Mouse (Mus musculus): ENCODE measurements around the gene Slc25a51.

- no peak for TF ChIP-seq POLR2A (IDR thresholded peaks at IDR 0.05; ENCODE audit: extremely low read depth, insufficient read depth, low read length)
- no peak for TF ChIP-seq CTCF (IDR thresholded peaks at IDR 0.05; ENCODE audit: extremely low read depth, insufficient read depth, low read length)
These were observed 36.7 kb upstream of the Slc25a51 start for GRCm38 (mm10) chr4:45445235-45445634.
